Mouse (Mus musculus) intestine, embryonic 14.5 days (tissue): Measurements from ENCODE around the gene Kncn. TPM values are rescaled to one million over a fixed set of nuclear protein-coding genes. Genes with fewer than 3 reads are reported as not detected.

Source experiments
- ATAC-seq: fragments of 200-750 bp; cut with Nextera tagmentation; replicated peaks from 2 replicates; pipeline ENCODE4 v1.8.0; 2017; ENCODE audit warnings: low read depth, moderate number of reproducible peaks, moderate TSS enrichment, moderate library complexity; ENCODE audit not compliant: low FRiP score, low TSS enrichment
- DNase-seq: peaks from one replicate; pipeline ENCODE4 v3.0.0-alpha.2; 2018; ENCODE audit warnings: low spot score
- H3K27ac ChIP-seq: fragments of 300-500 bp; sonication (generic); 2 replicates; pipeline ENCODE4 v1.5.1; 2014; ENCODE audit warnings: low read depth, mild to moderate bottlenecking, control low read depth
- H3K27me3 ChIP-seq: fragments of 300-500 bp; sonication (generic); replicated peaks from 2 replicates; pipeline ENCODE4 v1.6.1; 2014; ENCODE audit warnings: low read length, control low read depth; ENCODE audit not compliant: control insufficient read depth, insufficient read depth
- H3K36me3 ChIP-seq: fragments of 300-500 bp; sonication (generic); 2 replicates; pipeline ENCODE4 v1.6.1; 2014; ENCODE audit warnings: low read length, control low read depth; ENCODE audit not compliant: control insufficient read depth, insufficient read depth
- H3K4me1 ChIP-seq: fragments of 300-500 bp; sonication (generic); replicated peaks from 2 replicates; pipeline ENCODE4 v1.6.1; 2014; ENCODE audit warnings: low read length, control low read depth, mixed read lengths; ENCODE audit not compliant: control insufficient read depth, insufficient read depth
- H3K4me2 ChIP-seq: fragments of 300-500 bp; sonication (generic); 2 replicates; pipeline ENCODE4 v1.6.1; 2014; ENCODE audit warnings: low read length
- H3K4me3 ChIP-seq: fragments of 300-500 bp; sonication (generic); 2 replicates; pipeline ENCODE4 v1.5.1; 2014; ENCODE audit warnings: low read depth, low read length, control low read depth, mixed read lengths
- H3K9ac ChIP-seq: fragments of 300-500 bp; sonication (generic); 2 replicates; pipeline ENCODE4 v1.6.1; 2014; ENCODE audit warnings: mild to moderate bottlenecking, low read length
- H3K9me3 ChIP-seq: fragments of 300-500 bp; sonication (generic); 2 replicates; pipeline ENCODE4 v1.6.1; 2016; ENCODE audit warnings: low read length, control low read depth; ENCODE audit not compliant: control insufficient read depth
- WGBS: fragments of 180-500 bp; shearing (Covaris S2); extraction: QIAGEN DNeasy Blood & Tissue Kit; methylation state at CpG from one replicate; pipeline ENCODE4 v1.1.7; 2014; 5-methylcytosine and 5-hydroxymethylcytosine counted together
- polyA plus RNA-seq: library from polyadenylated mRNA; unstranded; fragments of >200 nt; fragmentation: Nextera tagmentation; extraction: Ambion mirVana; gene quantifications from 2 replicates; pipeline ENCODE4 v1.2.1, GENCODE M21; 2014

The Kncn gene
- polyA plus RNA-seq, 1 experiment from 2014 or later, result not detected

- no peak overlapping the region for H3K4me3 ChIP-seq
- no peaks in the 10 kb centered on the region for H3K36me3 ChIP-seq
Observed at GRCm38 (mm10) chr4:115907994-115908393, 23.8 kb downstream of the Kncn start.

GRCm38 (mm10) chr4:115908641-115909040 is 24.4 kb downstream of the Kncn start:
- DNase-seq, result no peak
- WGBS, result 28% methylated on average over 7 of the region's 7 CpGs
- Histone ChIP-seq H3K36me3 (no peaks in the 10 kb centered on the region), H3K4me3 (no peak overlapping the region), H3K9me3 (no peaks in the 10 kb centered on the region), H3K27me3 (peaks cover 42% of the 10 kb centered on the region), H3K4me2 (no peak overlapping the region), H3K9ac (no peak overlapping the region), H3K4me1 (no peaks in the 10 kb centered on the region), H3K27ac (no peak overlapping the region)
- no peak for ATAC-seq

More at GRCm38 (mm10) chr4:115907994-115908393, 23.8 kb downstream of the Kncn start:
- DNase-seq (no peak), ATAC-seq (no peak)
- Histone ChIP-seq H3K27me3 (peaks cover 48% of the 10 kb centered on the region), H3K4me1 (no peaks in the 10 kb centered on the region), H3K9me3 (no peaks in the 10 kb centered on the region), H3K27ac (no peak overlapping the region), H3K4me2 (no peak overlapping the region), H3K9ac (no peak overlapping the region)
- WGBS, result 45% methylated on average over 1 of the region's 1 CpGs

- no peak overlapping the region for H3K27ac ChIP-seq
- peaks cover 19% of the 10 kb centered on the region; the same call in 1 of the 2 replicates for H3K27me3 ChIP-seq
- 5% methylated on average over 4 of the region's 4 CpGs for WGBS
- H3K36me3 ChIP-seq, result no peaks in the 10 kb centered on the region
- no peak overlapping the region for H3K4me2 ChIP-seq
- H3K4me1 ChIP-seq, result no peaks in the 10 kb centered on the region
- H3K4me3 ChIP-seq, result no peak overlapping the region
- DNase-seq (no peak), ATAC-seq (no peak)
- no peak overlapping the region for H3K9ac ChIP-seq
- H3K9me3 ChIP-seq, result no peaks in the 10 kb centered on the region
Observed at GRCm38 (mm10) chr4:115911586-115911985, 27.4 kb downstream of the Kncn start.

GRCm38 (mm10) chr4:115919911-115920310 is 35.7 kb downstream of the Kncn start:
- 80% methylated on average over 16 of the region's 16 CpGs for WGBS
- no peak for ATAC-seq
- no peak overlapping the region for H3K4me2 ChIP-seq

GRCm38 (mm10) chr4:115922688-115923087 is 38.5 kb downstream of the Kncn start:
- ATAC-seq, result no peak
- no peak overlapping the region for H3K4me3 ChIP-seq
- H3K9me3 ChIP-seq, result no peaks in the 10 kb centered on the region
- peaks cover 15% of the 10 kb centered on the region for H3K27me3 ChIP-seq
- no peak overlapping the region for H3K9ac ChIP-seq
- WGBS, result 85% methylated on average over 5 of the region's 5 CpGs
- no peak for DNase-seq
- no peak overlapping the region for H3K27ac ChIP-seq
- no peaks in the 10 kb centered on the region for H3K4me1 ChIP-seq
- H3K4me2 ChIP-seq, result no peak overlapping the region
- H3K36me3 ChIP-seq, result no peaks in the 10 kb centered on the region

More at GRCm38 (mm10) chr4:115919911-115920310, 35.7 kb downstream of the Kncn start:
- Histone ChIP-seq H3K27ac (no peak overlapping the region), H3K4me1 (no peaks in the 10 kb centered on the region), H3K9me3 (no peaks in the 10 kb centered on the region), H3K9ac (no peak overlapping the region), H3K4me3 (no peak overlapping the region), H3K36me3 (no peaks in the 10 kb centered on the region), H3K27me3 (peaks cover 22% of the 10 kb centered on the region)
- DNase-seq, result no peak

GRCm38 (mm10) chr4:115923262-115923880 is 39.2 kb downstream of the Kncn start:
- Histone ChIP-seq H3K4me2 (no peak overlapping the region), H3K4me3 (no peak overlapping the region), H3K36me3 (no peaks in the 10 kb centered on the region), H3K4me1 (no peaks in the 10 kb centered on the region), H3K9me3 (no peaks in the 10 kb centered on the region), H3K9ac (no peak overlapping the region), H3K27ac (no peak overlapping the region), H3K27me3 (peaks cover 18% of the 10 kb centered on the region)
- WGBS, result 72% methylated on average over 16 of the region's 16 CpGs
- ATAC-seq, result no peak
- no peak for DNase-seq

GRCm38 (mm10) chr4:115927637-115928036 is 43.4 kb downstream of the Kncn start:
- Histone ChIP-seq H3K9ac (no peak overlapping the region), H3K36me3 (no peaks in the 10 kb centered on the region), H3K4me1 (no peaks in the 10 kb centered on the region), H3K9me3 (no peaks in the 10 kb centered on the region), H3K27ac (no peak overlapping the region), H3K4me3 (no peak overlapping the region), H3K4me2 (no peak overlapping the region), H3K27me3 (peaks cover 57% of the 10 kb centered on the region)
- 25% methylated on average over 7 of the region's 7 CpGs for WGBS
- no peak for ATAC-seq
- no peak for DNase-seq

- ATAC-seq (no peak), DNase-seq (no peak)
- no peak overlapping the region for H3K27ac ChIP-seq
- peaks cover under 1% of the 10 kb centered on the region; the same call in 1 of the 2 replicates for H3K4me1 ChIP-seq
- H3K4me2 ChIP-seq, result no peak overlapping the region
- no peaks in the 10 kb centered on the region for H3K9me3 ChIP-seq
- 36% methylated on average over 13 of the region's 13 CpGs for WGBS
- H3K9ac ChIP-seq, result no peak overlapping the region
- H3K4me3 ChIP-seq, result no peak overlapping the region
- no peaks in the 10 kb centered on the region for H3K36me3 ChIP-seq
- peaks cover 93% of the 10 kb centered on the region for H3K27me3 ChIP-seq
Observed at GRCm38 (mm10) chr4:115931556-115932088, 47.4 kb downstream of the Kncn start.
